Mouse (Mus musculus) gastrocnemius, postnatal 4 days (tissue): ENCODE results near the gene Abhd11. TPM values are rescaled to one million over a fixed set of nuclear protein-coding genes. Genes with fewer than 3 reads are reported as not detected.
"Not testable (repeated sequence)": the region's sequence is repeated elsewhere in the genome, so short reads cannot be mapped to it uniquely, and the experiment has no call there.

Experiments
- DNase-seq, 2 experiments: peaks; one replicate each; pipeline ENCODE4 v3.0.0; 2021 to 2022; ENCODE audit warnings: low spot score in 2 of 2, mixed read lengths in 2 of 2
- total RNA-seq, 2 experiments: library from RNA; stranded (reverse); gene quantifications; 2 replicates each; pipeline ENCODE4 v1.2.3; 2021

Gene Abhd11
- total RNA-seq, 2 experiments from 2014 or later = 44.0 to 44.6 TPM

DNA sequence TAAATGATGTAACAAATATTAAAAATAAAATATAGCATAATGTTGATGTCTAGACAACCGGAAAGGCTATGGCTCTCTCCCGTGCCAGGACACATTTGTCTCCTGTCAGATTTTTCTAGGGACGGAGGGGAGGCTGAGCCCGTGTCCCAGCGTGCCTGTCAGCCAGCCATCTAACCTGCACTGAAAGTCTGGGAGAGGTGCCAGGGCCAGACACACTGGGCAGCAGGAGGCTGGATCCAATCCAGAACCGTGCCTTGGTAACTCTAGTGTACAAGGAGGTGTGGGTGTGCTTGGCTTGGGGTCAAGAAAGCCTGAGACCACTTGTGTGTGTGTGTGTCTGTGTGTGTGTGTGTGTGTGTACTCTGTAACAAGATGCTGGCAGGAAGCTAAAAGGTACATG, 12.9 kb downstream of the Abhd11 start:
- no peak for DNase-seq

DNA sequence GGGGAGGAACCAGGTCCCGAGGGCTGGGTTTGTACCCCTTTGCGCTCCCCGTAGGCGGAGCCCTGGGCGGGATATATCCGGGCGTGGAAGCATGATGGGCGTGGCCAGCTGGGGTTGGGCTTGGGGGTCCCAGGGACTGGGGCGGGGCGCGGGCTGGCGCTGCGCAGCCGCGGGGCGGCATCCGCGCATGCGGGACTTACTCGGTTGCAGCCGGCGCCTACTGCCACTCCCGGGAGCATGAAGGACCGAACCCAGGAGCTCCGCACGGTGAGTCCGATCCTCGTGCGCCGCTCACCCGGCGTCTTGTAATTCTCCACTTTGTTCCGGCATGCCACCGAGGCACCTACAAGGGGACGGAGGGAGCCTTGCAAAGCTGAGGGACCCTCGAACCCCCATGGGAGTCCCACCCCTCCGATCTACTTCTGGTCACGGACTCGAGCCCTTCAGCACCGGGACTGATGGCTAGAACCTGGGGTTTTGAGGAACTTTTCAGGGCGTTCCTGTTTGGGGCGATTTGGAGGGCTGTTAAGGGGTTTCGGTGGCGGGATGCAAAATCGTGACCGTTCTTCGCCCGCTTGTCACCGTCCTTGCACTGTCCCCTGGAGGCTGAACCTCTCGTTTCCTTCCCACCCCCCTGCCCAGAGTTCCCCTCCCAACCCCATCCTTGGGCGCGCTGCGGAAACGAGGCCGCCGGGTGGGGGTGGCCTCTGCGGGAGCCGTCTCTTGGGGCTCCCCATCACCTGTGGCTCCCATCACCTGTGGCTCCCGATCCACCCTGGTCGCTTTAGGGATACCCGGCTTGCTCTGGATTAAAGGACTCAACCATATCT, 14.6 kb downstream of the Abhd11 start, which contains the start of gene Stx1a:
Stx1a (plus strand) TSS at position 139 of the 830 bp plus-strand sequence.
- DNase-seq = peak; percentile 84 to 90

DNA sequence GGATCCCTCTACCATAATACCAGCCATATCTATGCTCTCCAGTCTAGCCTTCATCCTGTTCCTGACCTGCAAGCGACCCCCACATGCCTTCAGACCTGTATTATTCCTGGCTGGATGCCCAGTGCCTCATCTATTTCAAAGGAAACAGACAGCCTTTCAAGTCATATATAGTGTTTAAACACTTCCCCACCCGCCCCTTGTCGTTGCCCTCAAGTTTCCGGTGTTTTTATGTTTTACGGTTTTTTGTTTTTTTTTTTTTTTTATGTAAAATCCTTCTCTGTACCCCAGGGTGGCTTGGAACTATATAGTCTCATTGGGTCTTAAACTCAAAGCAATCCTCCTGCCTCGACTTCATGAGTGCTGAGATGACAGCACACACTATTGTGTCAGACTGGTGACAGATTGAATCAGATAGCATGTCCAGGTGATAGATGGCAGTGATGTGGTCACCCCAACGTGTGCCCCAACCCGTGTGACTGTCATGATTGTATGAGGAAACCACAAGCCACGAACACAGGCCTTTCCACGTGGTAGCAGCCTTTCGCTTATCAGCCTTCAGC, 15.8 kb downstream of the Abhd11 start:
- DNase-seq = no peak

DNA sequence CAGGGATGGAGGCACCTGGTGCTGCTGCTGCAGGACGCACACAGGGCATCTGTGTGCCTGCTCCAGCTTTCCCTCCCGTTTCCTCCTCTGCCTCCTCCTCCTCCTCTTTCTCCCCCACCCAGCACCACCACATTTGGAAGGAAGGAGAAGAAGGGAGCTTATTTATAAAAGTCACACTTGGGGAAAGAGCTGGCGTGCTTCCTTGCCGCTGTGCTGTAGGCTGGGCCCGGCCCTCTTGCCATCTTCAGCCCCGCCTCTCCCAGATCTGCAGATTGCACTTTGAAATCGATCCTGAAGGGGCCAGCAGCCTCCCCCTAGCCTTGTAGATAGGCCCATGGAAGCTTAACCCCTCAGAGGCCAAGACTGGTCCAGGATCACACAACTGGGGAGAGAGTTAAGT, 16.9 kb downstream of the Abhd11 start:
- DNase-seq = no peak

DNA sequence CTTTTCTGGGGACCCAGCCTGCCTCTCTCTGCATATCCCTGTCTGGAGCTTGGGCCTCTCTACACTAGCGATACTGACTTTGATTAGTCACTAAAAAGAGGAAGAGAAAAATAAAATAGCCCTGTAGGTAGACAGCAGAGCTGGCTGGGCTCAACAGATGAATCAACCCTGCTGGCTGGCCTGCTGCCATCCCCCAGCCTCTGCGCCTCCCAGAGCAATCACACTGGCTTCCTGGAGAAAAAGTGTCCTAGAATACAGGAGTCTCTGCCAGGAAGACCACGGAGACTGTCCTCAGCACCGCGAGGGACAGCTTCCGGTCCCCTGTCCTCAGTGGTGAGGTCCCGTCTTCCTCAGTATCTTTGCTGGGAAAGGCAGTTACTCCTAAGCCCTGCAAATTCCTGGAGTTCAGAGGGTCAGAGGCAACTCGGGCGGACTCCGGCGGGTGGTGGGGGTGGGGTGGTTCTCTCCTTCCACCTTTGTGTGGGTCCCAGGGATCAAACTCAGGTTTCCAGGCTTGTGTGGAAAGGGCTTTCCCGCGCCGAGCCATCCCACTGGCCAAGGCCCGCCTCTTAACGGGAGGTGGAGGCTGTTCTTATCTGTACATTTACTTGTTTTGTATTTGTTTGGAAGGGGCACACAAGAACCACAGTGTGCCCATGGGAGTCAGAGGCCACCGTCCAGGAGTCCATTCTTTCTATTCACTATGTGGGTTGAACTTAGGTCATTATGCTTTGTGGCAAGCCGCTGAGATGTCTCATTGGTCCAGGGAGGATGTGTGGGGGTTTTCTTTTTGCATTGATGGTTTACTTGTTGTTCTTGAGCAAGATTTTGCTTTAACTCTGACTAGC, 20.3 kb downstream of the Abhd11 start:
- peak; percentile 53 to 66 for DNase-seq

DNA sequence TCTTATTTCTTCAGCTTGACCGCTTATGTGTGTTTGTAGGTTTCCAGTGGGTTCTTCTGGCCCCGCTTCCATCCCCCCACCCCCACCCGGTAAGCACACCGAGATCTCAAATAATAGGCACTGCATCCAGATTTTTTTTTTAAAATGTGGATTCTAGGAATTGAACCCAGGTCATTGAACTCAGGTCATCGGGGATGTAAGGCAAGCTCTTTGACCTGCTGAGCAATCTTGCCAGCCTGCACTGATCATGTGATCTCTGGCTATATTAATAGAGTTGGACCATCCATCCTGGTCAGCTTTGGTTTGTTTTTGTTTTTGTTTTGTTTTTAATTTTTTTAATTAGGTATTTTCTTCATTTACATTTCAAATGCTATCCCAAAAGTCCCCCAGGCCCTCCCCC, 23.6 kb downstream of the Abhd11 start:
- no peak for DNase-seq

DNA sequence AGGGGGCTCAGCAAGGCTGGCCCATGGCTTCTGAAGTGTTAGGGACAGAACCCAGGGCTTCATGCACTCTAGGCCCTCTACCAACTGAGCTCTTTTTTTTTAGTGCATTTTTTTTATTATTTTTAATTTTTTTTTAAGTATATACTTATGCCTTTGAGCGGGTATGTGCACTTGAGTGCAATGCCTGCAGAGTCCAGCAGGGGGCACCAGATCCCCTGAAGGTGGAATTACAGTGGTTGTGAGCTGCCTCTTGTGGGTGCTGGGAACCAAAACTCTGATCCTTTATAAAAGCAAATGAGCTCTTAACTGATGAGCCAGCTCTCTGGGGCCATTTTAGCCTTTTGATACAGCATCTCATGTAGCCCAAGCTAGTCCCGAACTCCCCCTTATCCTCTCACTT, 25.6 kb downstream of the Abhd11 start:
- no peak for DNase-seq

DNA sequence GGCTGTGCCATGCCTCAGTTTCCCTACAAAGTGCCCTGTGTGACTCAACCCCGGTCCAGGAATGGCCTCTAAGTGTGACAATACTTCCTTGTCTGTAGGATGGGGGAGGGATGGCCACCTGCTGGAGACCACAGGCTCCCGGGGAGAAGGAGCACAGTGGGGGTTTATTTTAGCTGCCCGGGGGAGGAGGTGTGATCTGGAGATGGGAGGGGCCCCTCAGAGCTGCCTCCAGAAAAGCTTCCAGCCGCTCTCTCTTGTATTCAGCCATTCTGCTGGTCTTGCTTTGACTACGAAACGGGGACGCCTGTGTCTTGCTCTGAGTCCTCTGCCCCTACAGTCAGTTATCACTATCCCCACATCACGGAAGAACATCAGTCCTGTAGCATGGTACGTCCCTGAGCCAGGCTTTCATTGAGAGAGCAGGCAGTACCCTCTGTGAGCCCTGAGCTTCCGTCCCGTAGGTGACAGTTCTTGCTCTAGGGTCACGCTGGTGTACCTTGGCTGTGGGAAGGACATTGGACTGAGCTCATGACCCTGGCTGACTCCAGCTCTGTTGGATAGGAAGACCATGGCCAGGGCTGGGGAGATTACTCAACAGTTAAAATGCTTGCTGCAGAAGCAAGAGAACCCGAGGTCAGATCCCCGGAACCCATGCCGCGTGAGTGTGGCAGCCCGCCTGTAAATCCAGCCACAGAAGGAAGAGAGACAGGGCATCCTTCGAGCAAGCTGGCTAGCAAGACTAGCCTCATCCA, 26.8 kb downstream of the Abhd11 start:
- no peak for DNase-seq

DNA sequence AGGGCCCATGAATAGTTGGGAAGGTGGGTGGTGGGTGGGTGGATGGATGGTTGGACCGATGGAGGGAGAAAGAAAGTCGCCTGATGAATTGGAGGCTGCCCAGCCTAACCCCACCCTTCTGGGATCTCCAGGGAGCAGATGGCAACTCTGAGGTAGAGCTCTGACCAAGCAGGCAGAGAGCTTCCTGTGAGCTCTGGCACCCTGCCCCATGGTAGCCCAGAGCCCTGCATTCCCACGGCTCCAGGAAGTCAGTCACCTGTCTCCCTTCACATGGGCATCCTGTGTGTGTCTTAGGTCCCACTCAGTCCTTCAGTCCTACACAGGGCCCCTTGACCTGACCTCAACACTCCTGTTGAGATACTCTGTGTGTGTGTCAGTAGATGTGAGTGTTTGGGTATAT, 29.0 kb downstream of the Abhd11 start:
- DNase-seq = no peak

DNA sequence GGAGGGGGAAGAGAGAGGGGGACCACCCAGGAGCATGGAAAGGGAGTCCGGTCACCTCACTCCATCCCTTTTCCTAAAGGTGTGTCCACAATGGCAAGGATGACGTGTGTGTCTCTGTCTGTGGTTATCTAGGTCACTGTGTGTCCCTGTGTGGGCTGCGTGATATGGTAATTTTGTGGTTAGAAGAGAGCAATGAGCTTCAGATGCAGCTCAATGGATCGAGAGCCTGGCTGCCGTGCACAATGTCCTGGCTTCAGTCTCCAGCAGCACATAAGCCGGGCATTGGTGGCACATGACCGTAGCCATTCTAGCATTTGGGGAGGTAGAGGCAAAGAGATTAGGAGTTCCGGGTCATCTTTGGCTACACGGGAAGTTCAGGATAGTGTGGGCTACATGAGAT, 30.6 kb downstream of the Abhd11 start:
- DNase-seq = no peak

DNA sequence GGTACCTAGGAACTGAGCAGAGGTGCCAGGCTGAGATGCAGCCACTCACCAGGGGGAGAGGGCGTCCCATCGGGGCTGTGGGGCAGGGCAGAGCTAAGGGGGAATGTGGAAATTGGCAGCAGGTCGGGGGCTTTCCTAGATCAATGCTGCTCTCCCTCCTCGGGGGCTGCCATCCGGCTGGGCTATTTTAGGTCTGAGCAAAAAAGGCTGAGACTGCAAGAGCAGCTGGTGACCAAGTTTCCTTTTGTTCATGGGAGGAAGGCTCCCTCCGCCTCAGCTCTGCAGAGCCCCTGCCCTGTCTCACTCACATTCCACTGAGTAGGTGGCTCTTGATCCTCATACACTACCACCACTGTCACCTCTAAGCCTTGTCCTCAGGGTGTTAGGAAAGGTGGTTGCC, 31.1 kb downstream of the Abhd11 start:
- DNase-seq = no peak

DNA sequence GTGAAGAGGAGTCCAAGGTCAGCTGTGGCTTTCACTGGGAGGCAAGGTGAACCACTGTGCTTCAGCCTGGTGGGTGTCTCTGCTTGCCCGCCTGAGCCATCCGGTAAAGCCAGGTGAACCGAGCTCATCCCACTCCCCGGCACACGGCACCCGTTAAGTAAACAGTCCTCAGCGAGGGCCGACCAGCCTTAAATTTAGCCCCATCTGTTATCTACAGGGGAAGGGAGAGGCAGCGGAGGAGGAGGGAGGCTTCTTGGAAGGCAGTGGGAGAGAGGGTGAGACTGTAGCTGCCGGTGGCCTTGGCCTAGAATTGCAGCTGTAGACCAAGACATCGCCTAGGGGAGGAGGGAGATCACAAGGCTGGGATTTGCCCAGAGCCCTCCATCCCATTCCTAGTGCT, 31.8 kb downstream of the Abhd11 start:
- DNase-seq = no peak

DNA sequence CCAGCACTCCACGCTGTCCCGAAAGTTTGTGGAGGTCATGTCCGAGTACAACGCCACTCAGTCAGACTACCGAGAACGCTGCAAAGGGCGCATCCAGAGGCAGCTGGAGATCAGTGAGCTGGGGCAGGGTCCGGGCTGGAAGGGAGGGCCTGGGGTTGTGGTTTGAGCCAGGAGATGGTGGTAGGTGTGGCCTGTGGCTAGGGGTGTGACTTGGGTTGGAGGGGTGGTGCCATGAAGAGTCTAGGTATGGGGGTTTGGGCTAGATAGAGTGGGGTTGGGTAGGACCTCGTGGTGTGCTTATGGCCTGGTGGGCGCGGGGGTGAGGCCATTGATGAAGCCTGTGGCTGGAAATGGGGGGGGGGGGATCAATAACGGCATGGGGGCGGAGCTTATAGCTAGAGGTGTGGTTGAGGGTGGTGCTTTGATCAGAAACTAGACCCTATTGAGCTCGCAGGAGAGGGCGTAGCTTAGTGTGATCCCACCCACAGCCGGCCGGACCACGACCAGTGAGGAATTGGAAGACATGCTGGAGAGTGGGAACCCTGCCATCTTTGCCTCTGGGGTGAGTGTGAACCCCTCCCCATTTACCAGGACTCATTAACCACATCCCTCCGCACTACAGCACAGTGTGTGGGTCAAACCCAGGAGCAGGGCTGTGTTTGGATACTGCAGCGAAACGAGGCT, 33.3 kb downstream of the Abhd11 start:
- DNase-seq = no peak

DNA sequence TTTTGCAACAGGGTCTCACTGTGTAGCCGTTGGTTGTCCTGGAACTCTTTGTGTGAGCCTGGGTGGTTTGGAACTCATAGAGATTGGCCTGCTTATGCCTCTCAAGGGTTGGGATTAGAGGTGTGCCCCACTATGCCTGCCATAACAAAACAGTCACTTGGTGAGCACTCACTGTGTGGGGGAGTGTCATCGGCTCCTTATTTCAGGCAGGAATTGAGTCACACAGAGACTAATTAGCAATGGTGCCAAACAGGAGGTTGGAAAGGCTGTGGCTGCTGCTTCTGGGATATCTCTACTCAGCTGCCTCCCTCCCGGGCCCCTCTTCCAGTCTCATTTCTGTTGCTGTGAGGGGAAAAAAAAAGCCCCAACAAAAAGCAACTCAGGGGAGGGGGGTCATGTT, 35.6 kb downstream of the Abhd11 start:
- no peak for DNase-seq

DNA sequence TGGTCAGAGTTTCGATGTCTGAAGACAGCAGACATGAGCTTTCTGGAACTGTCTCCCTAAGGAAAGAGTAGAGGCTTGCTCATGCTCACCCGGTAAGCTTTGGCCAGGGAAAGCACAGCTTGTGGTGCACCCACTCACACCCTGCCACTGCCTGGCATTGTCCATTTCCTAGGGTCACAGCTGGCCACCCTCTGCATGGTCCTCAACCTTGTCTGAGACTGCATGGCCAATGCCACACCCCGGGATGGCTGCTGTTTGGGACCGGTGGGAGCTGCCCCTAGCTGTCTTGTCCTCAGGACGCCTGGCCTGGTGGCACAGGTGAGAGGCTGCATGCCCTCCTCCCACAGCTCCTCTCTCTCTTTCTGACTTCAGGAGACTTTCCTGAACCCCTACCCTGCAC, 39.6 kb downstream of the Abhd11 start:
- DNase-seq = no peak

DNA sequence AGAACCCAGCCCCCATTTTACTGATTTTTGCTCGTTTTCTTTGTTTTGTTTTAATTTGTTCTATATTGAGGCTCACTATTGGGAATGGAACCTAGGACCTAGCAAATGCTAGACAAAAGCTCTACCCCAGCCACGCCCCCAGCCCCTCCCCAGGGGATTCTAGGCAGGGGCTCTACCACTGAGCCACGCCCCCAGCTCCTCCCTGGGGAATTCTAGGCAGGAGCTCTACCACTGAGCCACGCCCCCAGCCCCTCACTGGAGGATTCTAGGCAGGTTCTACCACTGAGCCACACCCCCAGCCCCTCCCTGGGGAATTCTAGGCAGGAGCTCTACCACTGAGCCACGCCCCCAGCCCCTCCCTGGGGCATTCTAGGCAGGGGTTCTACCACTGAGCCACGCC, 40.3 kb downstream of the Abhd11 start:
- DNase-seq = not testable (repeated sequence)

DNA sequence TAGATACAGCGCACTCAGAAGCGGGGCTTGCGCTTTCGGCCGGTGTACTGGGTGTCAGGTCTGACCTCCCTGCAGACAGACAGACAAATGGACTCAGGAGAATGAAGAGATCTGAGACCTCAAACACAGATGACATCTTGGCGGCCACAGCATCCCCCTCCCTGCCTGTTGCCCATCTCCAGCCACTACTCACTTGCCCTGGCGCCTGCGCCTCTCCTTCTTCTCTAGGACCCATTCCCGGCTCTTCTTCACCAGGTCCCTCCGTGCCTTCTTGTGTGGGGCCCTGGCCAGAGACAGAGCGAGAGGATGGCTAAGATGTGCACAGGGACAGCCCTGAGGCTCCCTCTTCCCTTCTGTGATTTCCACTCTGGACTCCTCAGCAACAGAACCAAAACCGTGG, 44.4 kb downstream of the Abhd11 start:
- DNase-seq = no peak
